Mouse (Mus musculus) testis, adult 2 months (tissue): ENCODE measurements at regions not wholly inside any gene's neighbourhood (a gene's known extent, or its start where the extent isn't known, plus 50 kb on each side); places are given as distances from the start of the nearest gene placed in this dataset.

Source experiments
- H3K27ac ChIP-seq: fragments of 200-500 bp; 2 replicates; pipeline ENCODE4 v1.5.1; 2012; ENCODE audit warnings: low read depth, low read length; ENCODE audit not compliant: control insufficient read depth, insufficient read depth
- H3K27me3 ChIP-seq: fragments of 200-500 bp; 2 replicates; pipeline ENCODE4 v1.6.1; 2012; ENCODE audit warnings: mild to moderate bottlenecking, low read length, moderate library complexity; ENCODE audit not compliant: control insufficient read depth, insufficient read depth
- H3K36me3 ChIP-seq: fragments of 200-500 bp; 2 replicates; pipeline ENCODE4 v1.6.1; 2012; ENCODE audit warnings: mild to moderate bottlenecking, low read length; ENCODE audit not compliant: control insufficient read depth, insufficient read depth
- H3K4me1 ChIP-seq: fragments of 200-500 bp; 2 replicates; pipeline ENCODE4 v1.6.1; 2012; ENCODE audit warnings: low read length; ENCODE audit not compliant: control insufficient read depth, insufficient read depth
- H3K4me3 ChIP-seq: fragments of 200-500 bp; 2 replicates; pipeline ENCODE4 v1.5.1; 2012; ENCODE audit warnings: low read depth, mild to moderate bottlenecking, low read length, moderate library complexity, mixed read lengths; ENCODE audit not compliant: control insufficient read depth
- CTCF ChIP-seq: fragments of 200-500 bp; IDR thresholded peaks from 2 replicates; pipeline ENCODE4 v1.5.1; 2012; ENCODE audit warnings: low read depth, mild to moderate bottlenecking, inconsistent platforms, low read length, moderate library complexity; ENCODE audit not compliant: control insufficient read depth, insufficient read depth, insufficient replicate concordance
- POLR2A ChIP-seq: fragments of 200-500 bp; IDR thresholded peaks from 2 replicates; pipeline ENCODE4 v1.6.1; 2012; ENCODE audit warnings: low read depth, mild to moderate bottlenecking, inconsistent platforms, low read length, moderate library complexity; ENCODE audit not compliant: control insufficient read depth

DNA sequence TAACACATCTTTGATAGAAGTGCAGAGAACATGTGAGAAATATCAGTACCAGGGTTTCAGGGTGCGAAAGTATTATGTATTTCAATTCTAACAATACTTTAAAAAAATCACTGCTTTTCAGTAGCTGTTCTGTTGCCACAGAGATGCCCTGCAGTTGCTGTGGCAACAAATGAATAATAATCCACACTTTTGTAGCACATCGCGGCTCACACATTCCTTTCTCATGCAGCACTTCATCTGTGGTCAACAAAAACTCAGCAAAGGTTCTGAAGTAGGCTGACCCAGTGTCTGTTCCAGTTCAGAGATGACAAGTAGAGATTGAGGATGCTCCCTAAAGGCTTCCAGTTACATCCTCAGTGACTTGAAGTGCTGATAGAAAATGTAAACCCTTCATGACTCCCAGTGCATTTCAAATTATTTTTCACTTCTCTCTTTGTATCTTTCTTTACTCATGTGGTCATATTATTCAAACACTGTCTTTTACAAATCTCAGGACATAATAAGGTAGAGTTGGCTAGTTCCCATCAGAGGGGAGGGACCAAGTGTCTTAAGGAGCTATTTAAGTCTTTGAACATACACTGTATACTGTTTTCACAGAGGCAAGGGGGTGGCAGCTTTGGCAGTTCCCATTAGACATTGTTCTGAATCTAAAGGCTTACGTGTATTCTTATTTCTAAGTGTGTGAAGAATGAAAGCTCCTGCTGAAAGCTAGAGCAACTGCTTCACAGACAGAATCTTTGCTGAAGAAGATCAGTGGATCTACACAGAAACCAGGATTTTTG lies 460.6 kb upstream of the Slit2 start:
- H3K36me3 ChIP-seq = no peaks in the 10 kb centered on the region
- TF ChIP-seq CTCF (no peak), POLR2A (no peak)
- no peaks in the 10 kb centered on the region for H3K27me3 ChIP-seq
- no peaks in the 10 kb centered on the region for H3K4me1 ChIP-seq
- H3K4me3 ChIP-seq = no peak overlapping the region
- no peak overlapping the region for H3K27ac ChIP-seq

DNA sequence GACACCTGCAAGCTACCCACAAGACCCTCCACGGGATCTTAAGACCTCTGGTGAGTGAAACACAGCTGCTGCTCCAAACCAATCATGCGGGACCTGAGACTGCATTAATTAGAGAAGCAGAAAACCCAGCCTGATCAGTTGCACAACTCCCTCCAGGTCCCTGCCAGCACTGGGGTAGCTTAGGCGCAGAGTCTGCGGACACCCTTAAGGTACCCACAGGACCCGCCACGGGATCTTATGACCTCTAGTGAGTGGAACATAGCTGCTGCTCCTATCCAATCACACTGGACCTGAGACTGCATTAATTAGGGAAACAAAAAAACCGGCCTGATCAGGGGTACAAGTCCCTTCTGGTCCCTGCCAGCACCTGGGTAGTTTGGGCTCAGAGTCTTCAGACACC lies 454.3 kb upstream of the Slit2 start:
- TF ChIP-seq CTCF = no peak
- TF ChIP-seq POLR2A = no peak
- Histone ChIP-seq H3K27me3 (no peaks in the 10 kb centered on the region), H3K36me3 (no peaks in the 10 kb centered on the region), H3K4me1 (no peaks in the 10 kb centered on the region), H3K27ac (no peak overlapping the region), H3K4me3 (peak overlapping the region; percentile 2)

DNA sequence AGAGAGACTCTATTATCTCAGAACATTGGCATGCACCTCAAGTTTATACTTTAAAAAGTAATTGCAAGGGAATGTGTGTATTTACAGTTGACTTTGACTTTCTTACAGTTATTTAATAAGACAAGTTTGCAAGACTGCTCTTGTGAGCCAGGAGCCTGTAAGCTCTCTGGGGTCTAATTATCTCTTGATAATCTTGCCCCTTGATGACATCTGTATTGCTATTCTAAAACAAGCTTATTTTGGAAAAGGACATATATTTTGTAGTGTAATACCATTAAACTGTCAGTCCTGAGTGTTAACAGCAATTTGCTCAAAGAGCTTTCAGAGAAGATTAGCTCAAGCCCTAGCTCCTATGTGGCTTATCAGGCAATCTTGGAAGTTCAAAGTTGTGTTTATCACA lies 445.4 kb upstream of the Slit2 start:
- Histone ChIP-seq H3K4me1 (no peaks in the 10 kb centered on the region), H3K27me3 (no peaks in the 10 kb centered on the region), H3K4me3 (no peak overlapping the region), H3K27ac (no peak overlapping the region), H3K36me3 (no peaks in the 10 kb centered on the region)
- TF ChIP-seq POLR2A = no peak
- no peak for TF ChIP-seq CTCF

DNA sequence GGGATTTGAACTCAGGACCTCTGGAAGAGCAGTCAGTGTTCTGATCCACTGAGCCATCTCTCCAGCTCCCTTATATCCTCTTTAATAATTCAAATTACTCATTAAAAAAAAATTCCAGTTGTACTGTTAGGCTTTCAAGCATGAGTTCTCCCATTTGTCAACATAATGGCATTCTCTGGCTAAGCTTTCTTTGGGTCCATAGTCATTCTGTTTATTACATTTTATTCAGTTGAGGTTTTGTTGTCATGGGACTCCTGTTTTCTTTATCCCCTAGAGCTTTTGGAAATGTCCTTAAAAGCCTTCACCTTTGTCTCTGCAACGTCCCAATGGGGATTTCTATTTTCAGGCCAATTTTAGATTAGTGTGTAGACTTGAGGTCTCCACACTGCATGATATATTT lies 440.7 kb upstream of the Slit2 start:
- TF ChIP-seq CTCF (no peak), POLR2A (no peak)
- Histone ChIP-seq H3K4me3 (no peak overlapping the region), H3K27ac (no peak overlapping the region), H3K4me1 (no peaks in the 10 kb centered on the region), H3K27me3 (no peaks in the 10 kb centered on the region), H3K36me3 (no peaks in the 10 kb centered on the region)

DNA sequence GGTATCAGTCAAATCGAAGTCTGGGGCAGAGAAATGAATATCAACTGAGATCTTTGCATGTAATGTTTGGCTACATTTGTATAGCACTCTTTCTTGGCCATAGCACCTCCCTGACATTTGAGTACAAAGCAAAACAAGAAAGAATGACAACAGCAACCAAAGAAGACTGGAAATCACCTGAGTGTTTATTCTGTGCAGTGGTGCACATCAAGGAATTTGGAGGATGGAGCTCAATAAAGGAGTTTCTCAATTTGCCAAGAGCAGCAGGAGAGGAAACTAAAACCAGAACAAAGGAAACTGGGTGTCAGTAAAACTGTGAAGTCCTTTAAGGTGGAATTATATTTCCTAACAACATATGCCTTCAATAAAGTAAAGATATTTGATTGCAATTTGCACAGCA lies 426.2 kb upstream of the Slit2 start:
- Histone ChIP-seq H3K4me3 (no peak overlapping the region), H3K27ac (no peak overlapping the region), H3K27me3 (no peaks in the 10 kb centered on the region), H3K4me1 (no peaks in the 10 kb centered on the region), H3K36me3 (no peaks in the 10 kb centered on the region)
- TF ChIP-seq CTCF = no peak
- no peak for TF ChIP-seq POLR2A

DNA sequence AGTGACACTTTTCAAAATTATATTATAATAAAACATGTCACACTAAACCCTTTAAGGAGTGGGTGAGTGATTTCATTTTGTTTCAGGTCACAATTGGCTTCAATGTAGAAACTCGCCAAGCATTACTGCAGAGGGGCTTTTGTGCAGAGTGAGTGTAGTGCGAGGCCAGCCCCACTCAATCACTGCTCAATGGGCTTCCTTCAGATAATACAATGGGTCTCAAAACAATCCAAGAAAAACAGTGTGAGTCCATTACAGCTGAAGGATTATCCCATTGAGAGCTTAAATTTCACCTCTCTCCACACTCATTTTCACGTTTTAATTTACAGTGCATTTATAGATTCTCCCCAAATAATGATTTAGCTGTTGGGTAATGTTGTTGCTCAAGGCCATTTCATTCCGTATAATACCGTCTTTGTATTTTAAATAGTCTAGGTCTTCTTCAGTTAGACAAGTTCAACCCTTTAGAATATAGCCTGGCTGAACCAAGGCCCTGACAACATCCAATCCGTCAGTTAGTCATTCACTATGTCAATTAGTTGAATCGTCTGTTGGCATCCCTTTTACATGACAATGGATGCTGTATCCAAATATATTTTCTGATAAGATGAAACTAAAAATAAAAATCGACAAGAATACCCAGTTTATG lies 425.7 kb upstream of the Slit2 start:
- H3K36me3 ChIP-seq = no peaks in the 10 kb centered on the region
- H3K4me3 ChIP-seq = no peak overlapping the region
- H3K4me1 ChIP-seq = no peaks in the 10 kb centered on the region
- no peak for TF ChIP-seq POLR2A
- TF ChIP-seq CTCF = no peak
- H3K27me3 ChIP-seq = no peaks in the 10 kb centered on the region
- no peak overlapping the region for H3K27ac ChIP-seq
